Mouse (Mus musculus): Measurements from ENCODE around the gene Gmpr2. TPM values are rescaled to one million over a fixed set of nuclear protein-coding genes. Genes with fewer than 3 reads are reported as not detected.

The Gmpr2 gene
- total and polyA plus RNA-seq, 3 experiments = 8.1 to 11.8 (median 9.0) TPM

- Histone ChIP-seq H3K4me3 (no peak overlapping the region), H3K9ac (ENCODE audit: low read depth, low read length) (no peak overlapping the region), H3K4me1 (ENCODE audit: control insufficient read depth, insufficient read depth, low read length) (no peaks in the 10 kb centered on the region), H3K27me3 (ENCODE audit: control insufficient read depth, insufficient read depth, low read length) (no peaks in the 10 kb centered on the region; the same call in 1 of the 2 replicates), H3K79me2 (replicated peaks; ENCODE audit: control insufficient read depth, insufficient read depth, low read length) (no peaks in the 10 kb centered on the region), H3K36me3 (ENCODE audit: control insufficient read depth, insufficient read depth, low read length) (no peaks in the 10 kb centered on the region), H3K27ac (no peak overlapping the region)
- TF ChIP-seq CTCF (IDR thresholded peaks at IDR 0.05) (no peak), POLR2A (IDR thresholded peaks at IDR 0.05; ENCODE audit: insufficient read depth, low read depth, low read length) (no peak), EP300 (IDR thresholded peaks at IDR 0.05; ENCODE audit: insufficient read depth, low read depth, low read length) (no peak)
- intact Hi-C loops (cut with DNase I) = no loop called here
- WGBS = 77% methylated on average over 5 of the region's 5 CpGs
- DNase-seq = no peak
These were observed 35.7 kb downstream of the Gmpr2 start for GRCm38 (mm10) chr14:55707397-55707796.

GRCm38 (mm10) chr14:55709509-55709908, 37.8 kb downstream of the Gmpr2 start:
- no peak for TF ChIP-seq EP300 (IDR thresholded peaks at IDR 0.05; ENCODE audit: insufficient read depth, low read depth, low read length)
- Histone ChIP-seq H3K9ac (ENCODE audit: low read depth, low read length) (no peak overlapping the region), H3K27ac (no peak overlapping the region), H3K36me3 (ENCODE audit: control insufficient read depth, insufficient read depth, low read length) (no peaks in the 10 kb centered on the region), H3K79me2 (replicated peaks; ENCODE audit: control insufficient read depth, insufficient read depth, low read length) (no peaks in the 10 kb centered on the region), H3K27me3 (ENCODE audit: control insufficient read depth, insufficient read depth, low read length) (peaks cover 1% of the 10 kb centered on the region; the same call in 1 of the 2 replicates), H3K4me1 (ENCODE audit: control insufficient read depth, insufficient read depth, low read length) (no peaks in the 10 kb centered on the region), H3K4me3 (no peak overlapping the region)
- 93% methylated on average over 4 of the region's 4 CpGs for WGBS
- intact Hi-C loops (cut with DNase I) = no loop called here
- no peak for DNase-seq

DNA sequence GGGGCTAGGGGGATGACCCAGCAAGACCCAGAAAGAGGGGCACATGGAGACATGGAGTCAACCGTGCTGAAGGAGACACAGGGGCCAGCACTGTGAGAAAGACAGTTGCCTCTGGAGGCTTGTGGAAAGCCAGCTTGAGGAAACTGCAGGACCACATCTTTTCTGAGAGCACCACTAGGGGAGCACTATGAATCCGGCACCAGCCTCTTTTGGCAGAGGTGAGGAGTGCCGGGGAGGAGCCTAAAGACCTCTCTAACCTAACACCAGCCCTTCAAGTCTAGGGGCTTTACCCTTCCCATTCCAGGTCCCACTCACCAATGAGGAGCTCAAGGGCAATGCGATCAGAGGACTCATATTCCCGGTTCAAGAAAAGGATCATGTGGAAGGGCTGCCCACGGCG, 40.0 kb downstream of the Gmpr2 start:
- Histone ChIP-seq H3K27ac (no peak overlapping the region), H3K27me3 (ENCODE audit: control insufficient read depth, insufficient read depth, low read length) (peaks cover 1% of the 10 kb centered on the region; the same call in 1 of the 2 replicates), H3K4me3 (no peak overlapping the region), H3K9ac (ENCODE audit: low read depth, low read length) (no peak overlapping the region), H3K4me1 (ENCODE audit: control insufficient read depth, insufficient read depth, low read length) (no peaks in the 10 kb centered on the region), H3K79me2 (replicated peaks; ENCODE audit: control insufficient read depth, insufficient read depth, low read length) (no peaks in the 10 kb centered on the region), H3K36me3 (ENCODE audit: control insufficient read depth, insufficient read depth, low read length) (no peaks in the 10 kb centered on the region)
- WGBS = 78% methylated on average over 7 of the region's 7 CpGs
- intact Hi-C loops (cut with DNase I) = no loop called here
- no peak for TF ChIP-seq POLR2A (IDR thresholded peaks at IDR 0.05; ENCODE audit: insufficient read depth, low read depth, low read length)
- TF ChIP-seq EP300 (IDR thresholded peaks at IDR 0.05; ENCODE audit: insufficient read depth, low read depth, low read length) = no peak
- no peak for DNase-seq

- H3K9ac ChIP-seq (ENCODE audit: low read depth, low read length) = no peak overlapping the region
- peaks cover 1% of the 10 kb centered on the region; the same call in 1 of the 2 replicates for H3K27me3 ChIP-seq (ENCODE audit: control insufficient read depth, insufficient read depth, low read length)
- no peaks in the 10 kb centered on the region for H3K79me2 ChIP-seq (replicated peaks; ENCODE audit: control insufficient read depth, insufficient read depth, low read length)
- H3K36me3 ChIP-seq (ENCODE audit: control insufficient read depth, insufficient read depth, low read length) = no peaks in the 10 kb centered on the region
- peak; percentile 45 to 65 for DNase-seq
- no peak overlapping the region for H3K4me3 ChIP-seq
- 16% methylated on average over 25 of the region's 25 CpGs for WGBS
- no peaks in the 10 kb centered on the region for H3K4me1 ChIP-seq (ENCODE audit: control insufficient read depth, insufficient read depth, low read length)
- intact Hi-C loops (cut with DNase I) = no loop called here
- no peak overlapping the region for H3K27ac ChIP-seq
- TF ChIP-seq POLR2A (IDR thresholded peaks at IDR 0.05; ENCODE audit: insufficient read depth, low read depth, low read length) (no peak), CTCF (IDR thresholded peaks at IDR 0.05) (no peak)
These were observed 41.4 kb downstream of the Gmpr2 start for GRCm38 (mm10) chr14:55713007-55713728.

- no peaks in the 10 kb centered on the region for H3K36me3 ChIP-seq (ENCODE audit: control insufficient read depth, insufficient read depth, low read length)
- no peak within 1 kb of the TSS for H3K9ac ChIP-seq (ENCODE audit: low read depth, low read length)
- 33% methylated on average over 4 of the region's 4 CpGs for WGBS
- no peak for TF ChIP-seq EP300 (IDR thresholded peaks at IDR 0.05; ENCODE audit: insufficient read depth, low read depth, low read length)
- TF ChIP-seq POLR2A (IDR thresholded peaks at IDR 0.05; ENCODE audit: insufficient read depth, low read depth, low read length) = no peak
- TF ChIP-seq CTCF (IDR thresholded peaks at IDR 0.05) = no peak
- no peaks in the 10 kb centered on the region for H3K79me2 ChIP-seq (replicated peaks; ENCODE audit: control insufficient read depth, insufficient read depth, low read length)
- no peak within 1 kb of the TSS for H3K4me3 ChIP-seq
- H3K27me3 ChIP-seq (ENCODE audit: control insufficient read depth, insufficient read depth, low read length) = peaks cover 1% of the 10 kb centered on the region; the same call in 1 of the 2 replicates
- H3K4me1 ChIP-seq (ENCODE audit: control insufficient read depth, insufficient read depth, low read length) = no peaks in the 10 kb centered on the region
- intact Hi-C loops (cut with DNase I) = no loop called here
- no peak within 1 kb of the TSS for H3K27ac ChIP-seq
- DNase-seq = no peak
These were observed 42.0 kb downstream of the Gmpr2 start, which contains the start of gene Tgm1 for GRCm38 (mm10) chr14:55713729-55714122. Tgm1 (minus strand) TSS chr14:55713926.

DNA sequence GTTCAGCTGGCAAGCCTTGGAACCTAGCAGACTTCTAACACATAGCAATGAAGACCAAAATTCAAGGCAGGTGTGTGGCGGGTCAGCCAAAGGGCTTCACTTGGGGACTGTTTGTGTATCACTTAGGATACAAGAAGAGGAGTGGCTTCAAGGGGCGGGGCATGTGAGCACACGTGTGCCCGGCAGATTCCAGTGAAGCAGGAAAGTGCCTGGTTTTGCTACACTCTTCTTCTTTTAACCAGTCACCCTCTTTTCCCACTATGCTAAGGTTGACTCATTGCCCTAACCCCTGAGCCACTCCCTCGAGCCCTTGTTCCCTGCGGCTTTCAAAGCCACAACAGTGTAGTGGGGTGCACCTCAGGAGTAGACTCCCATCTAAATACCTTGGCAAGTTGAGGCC, 43.2 kb downstream of the Gmpr2 start:
- DNase-seq = no peak
- Histone ChIP-seq H3K4me1 (ENCODE audit: control insufficient read depth, insufficient read depth, low read length) (no peaks in the 10 kb centered on the region), H3K9ac (ENCODE audit: low read depth, low read length) (no peak overlapping the region), H3K36me3 (ENCODE audit: control insufficient read depth, insufficient read depth, low read length) (no peaks in the 10 kb centered on the region), H3K79me2 (replicated peaks; ENCODE audit: control insufficient read depth, insufficient read depth, low read length) (no peaks in the 10 kb centered on the region), H3K27me3 (ENCODE audit: control insufficient read depth, insufficient read depth, low read length) (peaks cover 1% of the 10 kb centered on the region; the same call in 1 of the 2 replicates), H3K4me3 (no peak overlapping the region), H3K27ac (no peak overlapping the region)
- TF ChIP-seq CTCF (IDR thresholded peaks at IDR 0.05) (no peak), POLR2A (IDR thresholded peaks at IDR 0.05; ENCODE audit: insufficient read depth, low read depth, low read length) (no peak), EP300 (IDR thresholded peaks at IDR 0.05; ENCODE audit: insufficient read depth, low read depth, low read length) (no peak)
- WGBS = 40% methylated on average over 6 of the region's 6 CpGs
- intact Hi-C loops (cut with DNase I) = no loop called here

Measured in heart, adult 2 months (tissue).